ENCODE assay signal across 26 mouse cellular contexts in the genomic region with DNA sequence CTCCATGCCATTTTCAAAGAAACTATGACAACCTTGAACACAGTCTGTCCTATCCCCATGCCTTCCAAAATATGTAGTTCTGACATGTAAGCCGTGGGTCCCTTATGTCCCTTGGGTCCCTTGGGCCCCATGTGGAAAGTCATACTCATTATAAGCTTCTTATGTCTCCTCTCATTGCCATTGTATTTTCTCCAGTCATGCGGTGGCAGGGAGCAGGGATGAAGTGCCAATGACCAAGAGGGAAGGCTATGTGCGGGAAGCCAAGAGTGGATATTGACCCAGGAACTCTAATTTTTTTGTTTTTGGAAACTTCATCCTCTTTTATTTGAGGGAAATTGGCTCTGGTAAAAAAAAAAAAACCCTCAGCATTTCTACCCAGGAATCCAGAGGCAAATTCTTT.
DNase-seq lines count a peak whose midpoint lies in the region; ATAC-seq and TF ChIP-seq lines count a peak whose summit lies in the region.
"Had no signal": no experiment of that assay in that cellular context is flagged by ENCODE, and none has a peak within 500 bp of the region (broad histone marks: within the 10 kb centered on the region; RNA-seq: fewer than 3 reads in every experiment).

No protein-coding gene starts in this region.

- DNase-seq in gastrocnemius, adult 2 months, result no peak
- no peak for DNase-seq in gastrocnemius, postnatal 4 days (ENCODE audit: low spot score in 2 of 2)
- DNase-seq in lung, adult 2 months, result no peak
- peak; percentile 61 for DNase-seq in midbrain, embryonic 11.5 days (ENCODE audit: low spot score, missing footprints)
- no peak for DNase-seq in midbrain, embryonic 14.5 days
- DNase-seq: B cell, adult 2 months; cerebellum, adult 11 months; cerebellum, adult 18-20 months; cerebellum, adult 8-10 months; cerebellum, adult 9-11 months; cerebellum, postnatal 14 days; cerebellum, postnatal 36 days; embryo, embryonic 11 days had no signal

- H3K4me2 ChIP-seq in lung, embryonic 15.5 days, result no peak overlapping the region
- no peak overlapping the region for H3K4me2 ChIP-seq in midbrain, embryonic 11.5 days
- no peak overlapping the region for H3K4me2 ChIP-seq in midbrain, embryonic 14.5 days (ENCODE audit: low read length)
- H3K4me2 ChIP-seq: embryonic facial prominence, embryonic 13.5 days; embryonic facial prominence, embryonic 15.5 days; forebrain, embryonic 12.5 days had no signal

- no peak overlapping the region for H3K9ac ChIP-seq in lung, embryonic 15.5 days
- no peak overlapping the region for H3K9ac ChIP-seq in midbrain, embryonic 11.5 days (ENCODE audit: low read length)
- H3K9ac ChIP-seq in midbrain, embryonic 14.5 days (replicated peaks; ENCODE audit: low read length), result no peak overlapping the region
- H3K9ac ChIP-seq: embryonic facial prominence, embryonic 13.5 days; embryonic facial prominence, embryonic 15.5 days; forebrain, embryonic 12.5 days had no signal

- 76% methylated on average over 3 of the region's 3 CpGs for WGBS in lung, embryonic 15.5 days
- 70% methylated on average over 3 of the region's 3 CpGs for WGBS in lung, adult 2 months
- 88% methylated on average over 3 of the region's 3 CpGs for WGBS in midbrain, embryonic 11.5 days
- WGBS in midbrain, embryonic 14.5 days, result 88% methylated on average over 3 of the region's 3 CpGs

- TF ChIP-seq POLR2A in lung, adult 2 months (IDR thresholded peaks at IDR 0.05; ENCODE audit: borderline replicate concordance, extremely low read depth, low read depth, low read length), result no peak

- ATAC-seq in lung, embryonic 15.5 days (ENCODE audit: borderline replicate concordance, extremely low read depth, low FRiP score, low TSS enrichment), result no peak
- no peak for ATAC-seq in midbrain, embryonic 11.5 days (ENCODE audit: low FRiP score)
- ATAC-seq in midbrain, embryonic 14.5 days (ENCODE audit: low FRiP score, low TSS enrichment), result no peak
- ATAC-seq: activated CD4-positive, CD25-positive, alpha-beta regulatory T cell, adult 4 months; CD4-positive, CD25-positive, alpha-beta regulatory T cell, adult 4 months; forebrain, embryonic 14.5 days; forebrain, embryonic 16.5 days; Patski had no signal

- H3K4me3 ChIP-seq in gastrocnemius, adult 2 months, result no peak overlapping the region
- H3K4me3 ChIP-seq in lung, embryonic 15.5 days, result no peak overlapping the region
- H3K4me3 ChIP-seq in lung, adult 2 months (replicated peaks; ENCODE audit: extremely low read depth, low read depth, low read length), result no peak overlapping the region
- H3K4me3 ChIP-seq in midbrain, embryonic 11.5 days (ENCODE audit: low read depth, low read length), result no peak overlapping the region
- no peak overlapping the region for H3K4me3 ChIP-seq in midbrain, embryonic 14.5 days (replicated peaks; ENCODE audit: low read depth, low read length)
- H3K4me3 ChIP-seq: embryonic facial prominence, embryonic 13.5 days; embryonic facial prominence, embryonic 15.5 days; erythroblast, embryonic 14.5 days; forebrain, embryonic 10.5 days; forebrain, embryonic 12.5 days had no signal

- peak overlapping the region; percentile 6; the same call in 1 of the 2 replicates for H3K27ac ChIP-seq in gastrocnemius, adult 2 months
- peak overlapping the region; percentile 87 for H3K27ac ChIP-seq in lung, embryonic 15.5 days
- no peak overlapping the region for H3K27ac ChIP-seq in midbrain, embryonic 11.5 days (ENCODE audit: low read depth, low read length)
- H3K27ac ChIP-seq in midbrain, embryonic 14.5 days (replicated peaks; ENCODE audit: low read depth, low read length), result no peak overlapping the region
- H3K27ac ChIP-seq: embryonic facial prominence, embryonic 13.5 days; embryonic facial prominence, embryonic 15.5 days; forebrain, embryonic 10.5 days; forebrain, embryonic 12.5 days had no signal

- intact Hi-C loops in gastrocnemius, adult 2 months (cut with DNase I), result no loop called here

- peaks cover 30% of the 10 kb centered on the region for H3K4me1 ChIP-seq in lung, embryonic 15.5 days
- H3K4me1 ChIP-seq in lung, adult 2 months (ENCODE audit: control insufficient read depth, insufficient read depth, low read length), result no peaks in the 10 kb centered on the region
- H3K4me1 ChIP-seq in midbrain, embryonic 11.5 days (ENCODE audit: control insufficient read depth, insufficient read depth, low read length), result no peaks in the 10 kb centered on the region
- no peaks in the 10 kb centered on the region for H3K4me1 ChIP-seq in midbrain, embryonic 14.5 days (ENCODE audit: control insufficient read depth, insufficient read depth, low read length)

- no peaks in the 10 kb centered on the region for H3K9me3 ChIP-seq in lung, embryonic 15.5 days
- H3K9me3 ChIP-seq in midbrain, embryonic 11.5 days (ENCODE audit: control insufficient read depth, low read length), result no peaks in the 10 kb centered on the region
- H3K9me3 ChIP-seq in midbrain, embryonic 14.5 days (ENCODE audit: control insufficient read depth, low read length), result no peaks in the 10 kb centered on the region
- H3K9me3 ChIP-seq: embryonic facial prominence, embryonic 13.5 days; embryonic facial prominence, embryonic 15.5 days; forebrain, embryonic 10.5 days; forebrain, embryonic 12.5 days had no signal

- no peaks in the 10 kb centered on the region for H3K36me3 ChIP-seq in lung, embryonic 15.5 days
- no peaks in the 10 kb centered on the region for H3K36me3 ChIP-seq in midbrain, embryonic 11.5 days (ENCODE audit: control insufficient read depth, insufficient read depth, low read length)
- H3K36me3 ChIP-seq in midbrain, embryonic 14.5 days (ENCODE audit: control insufficient read depth, insufficient read depth, low read length), result no peaks in the 10 kb centered on the region
- H3K36me3 ChIP-seq: embryonic facial prominence, embryonic 13.5 days; embryonic facial prominence, embryonic 15.5 days; forebrain, embryonic 10.5 days; forebrain, embryonic 12.5 days; G1E had no signal

- TF ChIP-seq CTCF in gastrocnemius, adult 2 months (IDR thresholded peaks at IDR 0.05), result no peak
- no peak for TF ChIP-seq CTCF in lung, adult 2 months (IDR thresholded peaks at IDR 0.05; ENCODE audit: insufficient read depth, low read length)

- H3K27me3 ChIP-seq in lung, embryonic 15.5 days, result no peaks in the 10 kb centered on the region
- no peaks in the 10 kb centered on the region for H3K27me3 ChIP-seq in midbrain, embryonic 11.5 days (ENCODE audit: control insufficient read depth, insufficient read depth, low read length)
- no peaks in the 10 kb centered on the region for H3K27me3 ChIP-seq in midbrain, embryonic 14.5 days (ENCODE audit: control insufficient read depth, insufficient read depth, low read length)
- H3K27me3 ChIP-seq: CH12.LX; embryonic facial prominence, embryonic 13.5 days; embryonic facial prominence, embryonic 15.5 days; forebrain, embryonic 12.5 days; Patski had no signal

Comparison
In these comparisons a context has a peak if more than half of its experiments do, and no peak if none do; other contexts are left out.
1. H3K27ac ChIP-seq: peak in gastrocnemius, adult 2 months (single experiment) and lung, embryonic 15.5 days (single experiment); none in midbrain, embryonic 11.5 days (single experiment) and midbrain, embryonic 14.5 days (single experiment).